14 mouse cellular contexts compared by ENCODE assay signal in the genomic region with DNA sequence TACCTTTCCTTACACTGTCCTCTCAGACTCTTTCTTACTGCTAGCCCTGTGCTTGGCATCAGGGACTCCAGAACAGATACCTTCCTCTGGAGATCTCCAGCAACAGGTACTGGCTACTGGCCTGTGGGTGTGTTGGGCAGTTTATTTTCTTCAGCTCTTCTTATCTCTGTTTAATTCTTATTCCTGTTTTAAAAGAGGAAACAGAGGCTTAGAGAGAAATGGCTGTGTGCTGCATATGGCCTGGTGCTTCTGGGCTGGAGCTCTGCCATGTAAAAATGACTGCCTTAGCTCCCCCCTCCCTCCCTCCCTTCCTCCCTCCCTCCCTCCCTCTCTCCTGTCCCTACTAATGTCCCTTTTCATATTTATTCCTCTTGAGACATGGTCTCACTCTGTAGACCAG.
"Had no signal": no experiment of that assay in that cellular context is flagged by ENCODE, and none has a peak within 500 bp of the region (broad histone marks: within the 10 kb centered on the region; RNA-seq: fewer than 3 reads in every experiment).

No protein-coding gene starts in this region.

- H3K36me3 ChIP-seq: limb, embryonic 15.5 days had no signal

- H3K27ac ChIP-seq: kidney, postnatal 0 days; limb, embryonic 15.5 days; liver, embryonic 12.5 days; midbrain, embryonic 15.5 days; neural tube, embryonic 13.5 days had no signal

- H3K9me3 ChIP-seq: limb, embryonic 15.5 days; liver, embryonic 12.5 days; midbrain, embryonic 15.5 days; neural tube, embryonic 13.5 days had no signal

- H3K4me2 ChIP-seq: limb, embryonic 15.5 days; liver, embryonic 12.5 days; midbrain, embryonic 15.5 days; neural tube, embryonic 13.5 days had no signal

- H3K27me3 ChIP-seq: liver, embryonic 12.5 days; midbrain, embryonic 15.5 days; neural tube, embryonic 13.5 days had no signal

- H3K9ac ChIP-seq: limb, embryonic 15.5 days; liver, embryonic 12.5 days; midbrain, embryonic 15.5 days; neural tube, embryonic 13.5 days had no signal

- DNase-seq: kidney, postnatal 36 days; layer of hippocampus, adult 9-11 months; layer of hippocampus, postnatal 36 days; lung, adult 18-20 months; retina, postnatal 1 day; right cerebral cortex, postnatal 4 days; spleen, adult 18-20 months; thymus, adult 2 months; thymus, postnatal 25 days had no signal

- H3K4me3 ChIP-seq: limb, embryonic 15.5 days; liver, embryonic 12.5 days; midbrain, embryonic 15.5 days; neural tube, embryonic 13.5 days had no signal

- ATAC-seq: liver, embryonic 12.5 days; midbrain, embryonic 15.5 days had no signal
